Mouse (Mus musculus) heart, postnatal 0 days (tissue): ENCODE measurements around the gene Col4a2. TPM values are rescaled to one million over a fixed set of nuclear protein-coding genes. Genes with fewer than 3 reads are reported as not detected.

Experiments used
- ATAC-seq: fragments of 200-750 bp; cut with Nextera tagmentation; 2 replicates; pipeline ENCODE4 v1.8.0; 2017; ENCODE audit warnings: low read depth, moderate number of reproducible peaks, moderate library complexity; ENCODE audit not compliant: insufficient read depth
- DNase-seq: peaks from one replicate; pipeline ENCODE4 v3.0.0-alpha.2; 2016; ENCODE audit warnings: low spot score
- H3K27ac ChIP-seq: fragments of 300-500 bp; sonication (generic); 2 replicates; pipeline ENCODE4 v1.5.1; 2014; ENCODE audit warnings: low read depth, mild to moderate bottlenecking
- H3K27me3 ChIP-seq: fragments of 300-500 bp; sonication (generic); 2 replicates; pipeline ENCODE4 v1.6.1; 2014; ENCODE audit warnings: low read length, mixed read lengths; ENCODE audit not compliant: control insufficient read depth, insufficient read depth
- H3K36me3 ChIP-seq: fragments of 300-500 bp; sonication (generic); replicated peaks from 2 replicates; pipeline ENCODE4 v1.6.1; 2014; ENCODE audit warnings: low read length, mixed read lengths; ENCODE audit not compliant: control insufficient read depth, insufficient read depth
- H3K4me1 ChIP-seq: fragments of 300-500 bp; sonication (generic); 2 replicates; pipeline ENCODE4 v1.6.1; 2014; ENCODE audit warnings: antibody characterized with exemption; ENCODE audit not compliant: control insufficient read depth, insufficient read depth
- H3K4me2 ChIP-seq: fragments of 300-500 bp; sonication (generic); 2 replicates; pipeline ENCODE4 v1.6.1; 2014; ENCODE audit warnings: low read depth, mild to moderate bottlenecking, low read length, moderate library complexity
- H3K4me3 ChIP-seq: fragments of 300-500 bp; sonication (generic); 2 replicates; pipeline ENCODE4 v1.5.1; 2014; ENCODE audit warnings: low read depth, low read length
- H3K9ac ChIP-seq: fragments of 300-500 bp; sonication (generic); replicated peaks from 2 replicates; pipeline ENCODE4 v1.6.1; 2014; ENCODE audit warnings: low read depth, low read length, mixed read lengths
- H3K9me3 ChIP-seq: fragments of 300-500 bp; sonication (generic); replicated peaks from 2 replicates; pipeline ENCODE4 v1.6.1; 2016; ENCODE audit warnings: low read length; ENCODE audit not compliant: control insufficient read depth
- CTCF ChIP-seq: IDR thresholded peaks from 2 replicates; pipeline ENCODE4 v1.5.1; 2016; ENCODE audit warnings: antibody characterized with exemption, control low read depth, low read depth
- EP300 ChIP-seq: IDR thresholded peaks from 2 replicates; pipeline ENCODE4 v1.6.1; 2016; ENCODE audit warnings: antibody characterized with exemption, low read depth
- WGBS: fragments of 180-500 bp; shearing (Covaris S2); extraction: QIAGEN DNeasy Blood & Tissue Kit; methylation state at CpG from one replicate; pipeline ENCODE4 v1.1.7; 2014; 5-methylcytosine and 5-hydroxymethylcytosine counted together
- polyA plus RNA-seq: library from polyadenylated mRNA; unstranded; fragments of >200 nt; fragmentation: Nextera tagmentation; extraction: Ambion mirVana; gene quantifications from 2 replicates; pipeline ENCODE4 v1.2.1, GENCODE M21; 2015
- total RNA-seq: library from RNA; depleted of rRNA; stranded (reverse); fragments of >200 nt; gene quantifications from 2 replicates; pipeline ENCODE4 v1.2.3, GENCODE M21; 2014; ENCODE audit warnings: low replicate concordance

Col4a2 gene
- total and polyA plus RNA-seq, 2 experiments from 2014 or later = 98.5 to 315 TPM

DNA sequence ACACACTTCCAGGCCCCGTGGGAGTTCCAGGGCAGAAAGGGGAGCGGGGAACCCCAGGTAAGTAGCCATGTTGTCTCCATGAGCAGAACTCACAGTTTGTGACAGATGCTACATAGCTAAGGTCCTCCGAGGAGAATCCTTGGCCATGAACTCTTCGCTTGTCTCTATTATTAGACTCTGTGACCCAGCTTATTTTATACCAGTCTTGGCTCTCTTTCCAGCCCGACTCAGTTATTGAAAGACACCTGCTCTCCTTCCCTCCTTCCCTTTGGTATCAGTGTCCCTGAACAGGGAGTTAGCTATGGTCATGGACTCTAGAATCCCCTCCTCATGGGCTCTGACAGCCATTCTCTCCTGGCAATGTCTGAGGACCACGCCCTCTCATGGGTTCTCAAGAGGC lies 128.7 kb downstream of the Col4a2 start:
- no peaks in the 10 kb centered on the region for H3K27me3 ChIP-seq
- ATAC-seq (no peak), DNase-seq (no peak)
- no peaks in the 10 kb centered on the region for H3K9me3 ChIP-seq
- TF ChIP-seq EP300 (no peak), CTCF (no peak)
- H3K9ac ChIP-seq = no peak overlapping the region
- H3K4me1 ChIP-seq = 0 out of 2 replicates have a peak, but pooled peaks cover 8% of the 10 kb centered on the region
- WGBS = 76% methylated on average over 6 of the region's 6 CpGs
- H3K27ac ChIP-seq = no peak overlapping the region
- H3K4me2 ChIP-seq = no peak overlapping the region
- peaks cover 96% of the 10 kb centered on the region for H3K36me3 ChIP-seq
- no peak overlapping the region for H3K4me3 ChIP-seq

DNA sequence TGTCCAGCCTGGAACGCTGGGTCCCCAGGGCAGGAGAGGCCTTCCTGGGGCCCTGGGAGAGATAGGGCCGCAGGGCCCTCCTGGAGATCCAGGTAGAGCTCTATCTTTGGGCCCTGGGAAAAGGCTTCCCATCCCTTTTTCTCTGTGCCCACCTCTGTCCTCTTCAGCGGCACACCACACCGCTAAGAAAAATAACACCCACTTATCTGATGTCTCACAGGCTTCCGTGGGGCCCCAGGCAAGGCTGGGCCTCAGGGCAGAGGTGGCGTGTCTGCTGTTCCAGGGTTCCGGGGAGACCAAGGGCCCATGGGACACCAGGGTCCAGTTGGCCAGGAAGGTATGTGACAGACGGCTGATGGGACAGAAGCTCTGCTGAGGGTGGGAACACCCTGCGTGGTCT lies 131.0 kb downstream of the Col4a2 start:
- TF ChIP-seq EP300 (no peak), CTCF (no peak)
- H3K4me3 ChIP-seq = no peak overlapping the region
- ATAC-seq (no peak), DNase-seq (no peak)
- no peak overlapping the region for H3K27ac ChIP-seq
- no peaks in the 10 kb centered on the region for H3K9me3 ChIP-seq
- H3K4me1 ChIP-seq = 0 out of 2 replicates have a peak, but pooled peaks cover 8% of the 10 kb centered on the region
- no peak overlapping the region for H3K9ac ChIP-seq
- H3K27me3 ChIP-seq = no peaks in the 10 kb centered on the region
- no peak overlapping the region for H3K4me2 ChIP-seq
- peaks cover 99% of the 10 kb centered on the region for H3K36me3 ChIP-seq
- WGBS = 69% methylated on average over 9 of the region's 9 CpGs

DNA sequence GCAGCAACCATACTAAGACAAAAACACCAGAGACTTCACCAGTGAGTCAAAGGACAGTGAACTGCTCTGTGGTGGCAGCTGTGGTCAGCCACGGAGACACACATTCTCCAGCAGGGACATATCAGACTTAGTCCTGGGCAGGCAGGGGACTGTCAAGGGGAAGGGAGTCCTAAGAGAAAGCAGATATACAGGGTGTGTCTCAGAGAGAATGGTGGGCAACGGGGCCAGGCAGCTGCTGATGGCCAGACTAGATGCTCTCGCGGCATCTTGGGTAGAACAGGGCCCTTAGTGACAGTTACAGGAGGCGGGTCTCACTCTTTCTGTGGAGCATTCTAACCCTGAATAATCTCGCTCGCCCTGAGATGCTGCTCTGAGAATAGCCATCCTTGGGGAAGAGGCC lies 131.6 kb downstream of the Col4a2 start:
- no peak overlapping the region for H3K4me3 ChIP-seq
- DNase-seq (no peak), ATAC-seq (no peak)
- H3K27me3 ChIP-seq = no peaks in the 10 kb centered on the region
- H3K4me2 ChIP-seq = no peak overlapping the region
- H3K9me3 ChIP-seq = no peaks in the 10 kb centered on the region
- H3K4me1 ChIP-seq = 0 out of 2 replicates have a peak, but pooled peaks cover 8% of the 10 kb centered on the region
- peaks cover 98% of the 10 kb centered on the region for H3K36me3 ChIP-seq
- TF ChIP-seq CTCF (no peak), EP300 (no peak)
- H3K9ac ChIP-seq = no peak overlapping the region
- no peak overlapping the region for H3K27ac ChIP-seq
- 73% methylated on average over 7 of the region's 7 CpGs for WGBS

DNA sequence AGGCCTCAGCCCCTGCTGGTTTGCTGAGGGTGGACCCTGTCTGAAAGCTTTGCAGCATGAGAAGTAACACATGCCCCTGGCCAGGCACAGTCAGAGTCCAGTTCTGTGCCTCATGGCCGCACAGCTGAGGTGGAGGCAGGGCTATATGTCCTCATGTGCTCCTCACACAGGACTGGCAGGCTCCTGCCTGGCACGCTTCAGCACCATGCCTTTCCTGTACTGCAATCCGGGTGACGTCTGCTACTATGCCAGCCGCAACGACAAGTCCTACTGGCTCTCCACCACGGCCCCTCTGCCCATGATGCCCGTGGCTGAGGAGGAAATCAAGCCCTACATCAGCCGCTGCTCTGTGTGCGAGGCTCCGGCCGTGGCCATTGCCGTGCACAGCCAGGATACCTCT lies 133.2 kb downstream of the Col4a2 start:
- no peaks in the 10 kb centered on the region for H3K27me3 ChIP-seq
- no peak overlapping the region for H3K4me3 ChIP-seq
- ATAC-seq (no peak), DNase-seq (no peak)
- 0 out of 2 replicates have a peak, but pooled peaks cover 16% of the 10 kb centered on the region for H3K4me1 ChIP-seq
- no peak overlapping the region for H3K9ac ChIP-seq
- TF ChIP-seq CTCF = no peak
- TF ChIP-seq EP300 = no peak
- H3K9me3 ChIP-seq = no peaks in the 10 kb centered on the region
- WGBS = 93% methylated on average over 13 of the region's 13 CpGs
- peaks cover 83% of the 10 kb centered on the region for H3K36me3 ChIP-seq
- no peak overlapping the region for H3K4me2 ChIP-seq
- no peak overlapping the region for H3K27ac ChIP-seq

DNA sequence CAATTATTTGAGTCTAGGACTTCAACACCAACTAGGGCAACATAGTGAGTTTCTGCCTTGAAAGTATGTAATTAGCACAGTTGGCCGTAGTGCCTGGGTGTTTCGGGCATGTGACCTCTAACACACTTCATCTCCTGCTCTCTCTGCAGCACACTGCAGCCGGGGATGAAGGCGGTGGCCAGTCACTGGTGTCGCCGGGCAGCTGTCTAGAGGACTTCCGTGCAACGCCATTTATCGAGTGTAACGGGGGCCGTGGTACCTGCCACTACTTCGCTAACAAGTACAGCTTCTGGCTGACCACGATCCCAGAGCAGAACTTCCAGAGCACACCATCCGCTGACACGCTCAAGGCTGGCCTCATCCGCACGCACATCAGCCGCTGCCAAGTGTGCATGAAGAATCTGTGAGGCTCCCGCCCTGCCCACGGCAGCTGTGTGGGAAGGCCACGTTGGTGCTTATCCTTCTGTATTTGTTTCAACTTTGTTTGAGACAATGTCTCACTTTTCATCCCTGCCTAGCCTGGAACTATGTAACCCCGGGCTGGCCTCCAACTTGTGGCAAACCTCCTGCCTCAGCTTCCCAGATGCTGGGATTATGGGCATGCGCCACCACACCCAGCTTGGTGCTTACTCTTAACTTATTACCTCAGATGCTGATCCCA lies 135.4 kb downstream of the Col4a2 start:
- DNase-seq (no peak), ATAC-seq (no peak)
- no peaks in the 10 kb centered on the region for H3K27me3 ChIP-seq
- no peaks in the 10 kb centered on the region for H3K9me3 ChIP-seq
- H3K36me3 ChIP-seq = peaks cover 60% of the 10 kb centered on the region
- no peak overlapping the region for H3K9ac ChIP-seq
- peaks cover 11% of the 10 kb centered on the region; the same call in 1 of the 2 replicates for H3K4me1 ChIP-seq
- TF ChIP-seq EP300 (no peak), CTCF (no peak)
- H3K4me2 ChIP-seq = no peak overlapping the region
- no peak overlapping the region for H3K4me3 ChIP-seq
- H3K27ac ChIP-seq = no peak overlapping the region
- 85% methylated on average over 23 of the region's 23 CpGs for WGBS
